ENCODE assay signal across 17 mouse cellular contexts in the genomic region with DNA sequence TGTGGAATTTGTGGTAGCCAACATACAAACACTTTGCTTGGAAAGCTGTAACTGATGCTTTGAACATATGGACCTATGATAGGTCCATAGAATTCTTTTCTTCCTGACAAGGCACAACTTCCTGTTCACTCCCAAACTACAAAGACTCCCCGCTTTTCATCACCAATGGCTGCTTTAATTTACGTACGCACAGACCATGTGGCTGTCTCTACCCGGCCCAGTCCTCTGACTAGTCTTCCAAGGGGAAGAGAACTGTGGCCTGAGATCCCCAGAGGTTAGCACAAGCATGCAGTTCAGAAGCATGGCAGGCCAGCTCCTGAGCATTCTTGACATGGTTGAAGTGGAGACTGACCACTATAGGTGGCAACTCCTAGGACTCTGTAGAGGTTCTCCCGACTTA. TPM values are rescaled to one million over a fixed set of nuclear protein-coding genes. Genes with fewer than 3 reads are reported as not detected.
DNase-seq lines count a peak whose midpoint lies in the region; ATAC-seq and TF ChIP-seq lines count a peak whose summit lies in the region.
"Had no signal": no experiment of that assay in that cellular context is flagged by ENCODE, and none has a peak within 500 bp of the region (broad histone marks: within the 10 kb centered on the region; RNA-seq: fewer than 3 reads in every experiment).

No protein-coding gene starts in this region.

- peaks cover 28% of the 10 kb centered on the region for H3K4me1 ChIP-seq in heart, adult 2 months (ENCODE audit: control insufficient read depth, insufficient read depth, low read length)
- peaks cover 40% of the 10 kb centered on the region for H3K4me1 ChIP-seq in bone marrow macrophage, adult 2 months (ENCODE audit: control insufficient read depth, insufficient read depth, low read length)
- peaks cover 5% of the 10 kb centered on the region; the same call in 1 of the 2 replicates for H3K4me1 ChIP-seq in forebrain, embryonic 11.5 days (replicated peaks; ENCODE audit: control insufficient read depth, insufficient read depth, low read length)

- no peak for DNase-seq in heart, adult 2 months
- DNase-seq in heart, postnatal 10 days, result no peak
- peak; percentile 46 for DNase-seq in ES-CJ7 (ENCODE audit: low read depth, low spot score)
- DNase-seq in forebrain, embryonic 11.5 days (ENCODE audit: low spot score), result no peak
- no peak for DNase-seq in spleen, postnatal 14 days (ENCODE audit: low spot score in 2 of 2)
- DNase-seq: adrenal gland, postnatal 10 days; cerebellum, adult 2 months; cerebellum, postnatal 10 days; heart, postnatal 4 days; kidney, adult 18-20 months had no signal

- intact Hi-C loops in heart, adult 2 months (cut with DNase I), result no loop called here
- intact Hi-C loops in heart, postnatal 10 days (cut with DNase I), result no loop called here

- TF ChIP-seq POLR2A in heart, adult 2 months (IDR thresholded peaks at IDR 0.05; ENCODE audit: insufficient read depth, low read depth, low read length), result no peak
- no peak for TF ChIP-seq POLR2A in bone marrow macrophage, adult 2 months (IDR thresholded peaks at IDR 0.05; ENCODE audit: borderline replicate concordance, low read depth, low read length)

- peak overlapping the region; percentile 3; the same call in 1 of the 2 replicates for H3K27ac ChIP-seq in heart, adult 2 months
- 0 out of 2 replicates have a peak overlapping the region, but pooled peaks have one; percentile 24 for H3K27ac ChIP-seq in bone marrow macrophage, adult 2 months (ENCODE audit: insufficient read depth, low read depth, low read length)
- H3K27ac ChIP-seq in forebrain, embryonic 11.5 days (ENCODE audit: low read depth, low read length), result no peak overlapping the region
- H3K27ac ChIP-seq: embryonic facial prominence, embryonic 10.5 days; heart, embryonic 13.5 days; hindbrain, embryonic 13.5 days; hindbrain, postnatal 0 days had no signal

- ATAC-seq in forebrain, embryonic 11.5 days (replicated peaks; ENCODE audit: low FRiP score), result no peak
- no peak for ATAC-seq in CD4-positive, CD25-positive, alpha-beta regulatory T cell, adult 4 months
- ATAC-seq: forebrain, embryonic 14.5 days; hindbrain, postnatal 0 days had no signal

- no peak overlapping the region for H3K9ac ChIP-seq in heart, adult 2 months (ENCODE audit: low read depth, low read length)
- H3K9ac ChIP-seq in forebrain, embryonic 11.5 days (ENCODE audit: low read length), result no peak overlapping the region
- H3K9ac ChIP-seq: heart, embryonic 13.5 days; hindbrain, embryonic 13.5 days had no signal

- TF ChIP-seq EP300 in heart, adult 2 months (IDR thresholded peaks at IDR 0.05; ENCODE audit: insufficient read depth, low read depth, low read length), result no peak

- no peak for TF ChIP-seq CTCF in heart, adult 2 months (IDR thresholded peaks at IDR 0.05)
- no peak for TF ChIP-seq CTCF in bone marrow macrophage, adult 2 months (IDR thresholded peaks at IDR 0.05; ENCODE audit: low read depth, low read length)

- H3K9me3 ChIP-seq in forebrain, embryonic 11.5 days (ENCODE audit: control insufficient read depth, low read length), result no peaks in the 10 kb centered on the region
- H3K9me3 ChIP-seq: embryonic facial prominence, embryonic 10.5 days; heart, embryonic 13.5 days; hindbrain, embryonic 13.5 days had no signal

- no peak overlapping the region for H3K4me2 ChIP-seq in forebrain, embryonic 11.5 days (ENCODE audit: low read depth, low read length, severe bottlenecking)
- H3K4me2 ChIP-seq: heart, embryonic 13.5 days; hindbrain, embryonic 13.5 days had no signal

- no peaks in the 10 kb centered on the region for H3K27me3 ChIP-seq in heart, adult 2 months (ENCODE audit: control insufficient read depth, insufficient read depth, low read length)
- H3K27me3 ChIP-seq in forebrain, embryonic 11.5 days (ENCODE audit: control insufficient read depth, insufficient read depth, low read length), result no peaks in the 10 kb centered on the region
- H3K27me3 ChIP-seq: heart, embryonic 13.5 days; hindbrain, embryonic 13.5 days had no signal

- peaks cover 5% of the 10 kb centered on the region; the same call in 1 of the 2 replicates for H3K79me2 ChIP-seq in heart, adult 2 months (replicated peaks; ENCODE audit: control insufficient read depth, insufficient read depth, low read length)

- 43% methylated on average over 5 of the region's 5 CpGs for WGBS in heart, adult 2 months
- WGBS in forebrain, embryonic 11.5 days, result 79% methylated on average over 5 of the region's 5 CpGs

- peaks cover 65% of the 10 kb centered on the region for H3K36me3 ChIP-seq in heart, adult 2 months (ENCODE audit: control insufficient read depth, insufficient read depth, low read length)
- peaks cover 14% of the 10 kb centered on the region for H3K36me3 ChIP-seq in forebrain, embryonic 11.5 days (ENCODE audit: control insufficient read depth, insufficient read depth, low read length)

- no peak overlapping the region for H3K4me3 ChIP-seq in heart, adult 2 months
- no peak overlapping the region for H3K4me3 ChIP-seq in bone marrow macrophage, adult 2 months (ENCODE audit: insufficient read depth, low read length)
- no peak overlapping the region for H3K4me3 ChIP-seq in forebrain, embryonic 11.5 days (ENCODE audit: low read depth, low read length)
- H3K4me3 ChIP-seq: embryonic facial prominence, embryonic 10.5 days; heart, embryonic 13.5 days; hindbrain, embryonic 13.5 days had no signal

RNA-seq across cellular contexts. Expression of a gene that starts 20.6 kb away (rescaled TPM):
- total RNA-seq in heart, adult 2 months (2021), result 10 to 100 TPM; 43.1 to 49.3 TPM
- 20.1 and 33.4 TPM in 2 replicates for polyA plus RNA-seq in heart, adult 2 months (2012; rRNA removed)
- 10 to 100 TPM; 40.0 to 42.7 TPM for total RNA-seq in heart, postnatal 10 days (2021)
- 10.6 and 11.3 TPM in 2 replicates for polyA plus RNA-seq in bone marrow macrophage, adult 2 months (2012; ENCODE audit: insufficient read depth, insufficient read length, missing spikeins)
- 41.0 and 41.1 TPM in 2 replicates for polyA plus RNA-seq in forebrain, embryonic 11.5 days (2014; fragmentation: Nextera tagmentation; extraction: Ambion mirVana)
- 10 to 100 TPM; 12.3 to 16.2 TPM for polyA plus RNA-seq in CD4-positive, CD25-positive, alpha-beta regulatory T cell, adult 4 months (2017; shearing (Covaris generic))

RNA-seq across cellular contexts. Expression of a gene that starts 27.4 kb away (rescaled TPM):
- 100 to 1,000 TPM; 119 to 131 TPM for total RNA-seq in heart, adult 2 months (2021)
- polyA plus RNA-seq in heart, adult 2 months (2012; rRNA removed), result 52.8 and 93.3 TPM in 2 replicates
- total RNA-seq in heart, postnatal 10 days (2021), result 100 to 1,000 TPM; 163 to 167 TPM
- 272 and 290 TPM in 2 replicates for polyA plus RNA-seq in bone marrow macrophage, adult 2 months (2012; ENCODE audit: insufficient read depth, insufficient read length, missing spikeins)
- polyA plus RNA-seq in forebrain, embryonic 11.5 days (2014; fragmentation: Nextera tagmentation; extraction: Ambion mirVana), result 227 and 242 TPM in 2 replicates
- polyA plus RNA-seq in CD4-positive, CD25-positive, alpha-beta regulatory T cell, adult 4 months (2017; shearing (Covaris generic)), result 100 to 1,000 TPM in 1 of 2 experiments, 10 to 100 TPM in 1; 70.6 to 103 TPM
